Mouse (Mus musculus) adrenal gland, adult 8-10 months (tissue): ENCODE results near the gene Hoxd3. TPM values are rescaled to one million over a fixed set of nuclear protein-coding genes. Genes with fewer than 3 reads are reported as not detected.

Experiments
- microRNA-seq, 2 experiments: library from miRNA; unstranded; fragments of <30 nt; microRNA quantifications; one replicate each; pipeline ENCODE4 v1.2.0; 2022
- total RNA-seq, 4 experiments: library from RNA; stranded (reverse); gene quantifications; 2 replicates each; pipeline ENCODE4 v1.2.4; 2022

Hoxd3 gene
- total RNA-seq, 4 experiments from 2014 or later = 0.73 to 1.9 (median 1.5) TPM

Small RNA genes within 50 kb of the gene (microRNA-seq; reads per million reads assigned to microRNA genes)
- 0 reads per million in 2 experiments for gene Gm44463
- gene Mir10b = 19,071 to 33,041 reads per million in 2 experiments

Other genes with a start within 250 kb of the Hoxd3 start
- 10 to 100 TPM; 14.7 to 18.8 (median 17.2) TPM for gene Lnpk, start 132.5 kb upstream of the Hoxd3 start, total RNA-seq
- gene Evx2, start 52.4 kb upstream of the Hoxd3 start, total RNA-seq = not detected
- gene Hoxd13, start 43.6 kb upstream of the Hoxd3 start, total RNA-seq = not detected
- not detected for gene Hoxd12, start 36.9 kb upstream of the Hoxd3 start, total RNA-seq
- gene Hoxd11, start 32.4 kb upstream of the Hoxd3 start, total RNA-seq = not detected
- not detected for gene Hoxd10, start 20.0 kb upstream of the Hoxd3 start, total RNA-seq
- gene Hoxd9, start 14.2 kb upstream of the Hoxd3 start, total RNA-seq = 1 to 10 TPM; 6.5 to 9.2 (median 7.0) TPM
- 10 to 100 TPM; 33.3 to 45.8 (median 36.6) TPM for gene Hoxd8, start 7.3 kb upstream of the Hoxd3 start, total RNA-seq
- 10 to 100 TPM; 16.8 to 37.2 (median 31.3) TPM for gene Hoxd4, start within 50 bp of the Hoxd3 start, total RNA-seq
- 1 to 10 TPM; 1.3 to 3.6 (median 3.2) TPM for gene Gm28230, start 14.8 kb downstream of the Hoxd3 start, total RNA-seq
- not detected for gene Hoxd1, start 51.1 kb downstream of the Hoxd3 start, total RNA-seq
- 10 to 100 TPM; 55.4 to 98.2 (median 75.5) TPM for gene Mtx2, start 113.9 kb downstream of the Hoxd3 start, total RNA-seq